Mouse (Mus musculus) hindbrain, embryonic 12.5 days (tissue): ENCODE results near the gene Tchhl1. TPM values are rescaled to one million over a fixed set of nuclear protein-coding genes. Genes with fewer than 3 reads are reported as not detected.

ENCODE experiments used
- ATAC-seq: fragments of 200-750 bp; cut with Nextera tagmentation; 2 replicates; pipeline ENCODE4 v1.8.0; 2017; ENCODE audit warnings: moderate TSS enrichment; ENCODE audit not compliant: low FRiP score
- H3K27ac ChIP-seq: fragments of 300-500 bp; sonication (generic); 2 replicates; pipeline ENCODE4 v1.5.1; 2016; ENCODE audit warnings: mild to moderate bottlenecking
- H3K27me3 ChIP-seq: fragments of 300-500 bp; sonication (generic); 2 replicates; pipeline ENCODE4 v1.6.1; 2016; ENCODE audit warnings: mild to moderate bottlenecking
- H3K36me3 ChIP-seq: fragments of 300-500 bp; sonication (generic); 2 replicates; pipeline ENCODE4 v1.6.1; 2016; ENCODE audit warnings: mild to moderate bottlenecking
- H3K4me1 ChIP-seq: fragments of 300-500 bp; sonication (generic); 2 replicates; pipeline ENCODE4 v1.6.1; 2016
- H3K4me2 ChIP-seq: fragments of 300-500 bp; sonication (generic); replicated peaks from 2 replicates; pipeline ENCODE4 v1.6.1; 2016; ENCODE audit warnings: mild to moderate bottlenecking
- H3K4me3 ChIP-seq: fragments of 300-500 bp; sonication (generic); 2 replicates; pipeline ENCODE4 v1.5.1; 2016; ENCODE audit warnings: mild to moderate bottlenecking
- H3K9ac ChIP-seq: fragments of 300-500 bp; sonication (generic); 2 replicates; pipeline ENCODE4 v1.6.1; 2016; ENCODE audit warnings: mild to moderate bottlenecking, moderate library complexity
- H3K9me3 ChIP-seq: fragments of 300-500 bp; sonication (generic); replicated peaks from 2 replicates; pipeline ENCODE4 v1.6.1; 2016; ENCODE audit warnings: mild to moderate bottlenecking
- WGBS: fragments of 180-500 bp; shearing (Covaris S2); methylation state at CpG from one replicate; pipeline ENCODE4 v1.1.7; 2016; 5-methylcytosine and 5-hydroxymethylcytosine counted together
- microRNA-seq: library from miRNA; unstranded; fragments of <30 nt; microRNA quantifications from one replicate; pipeline ENCODE4, GENCODE M21; 2017
- polyA plus RNA-seq: library from polyadenylated mRNA; unstranded; fragments of >200 nt; fragmentation: Nextera tagmentation; extraction: Ambion mirVana; gene quantifications from 2 replicates; pipeline ENCODE4 v1.2.1, GENCODE M21; 2016

Tchhl1 gene
- polyA plus RNA-seq, 1 experiment from 2014 or later: not detected

DNA sequence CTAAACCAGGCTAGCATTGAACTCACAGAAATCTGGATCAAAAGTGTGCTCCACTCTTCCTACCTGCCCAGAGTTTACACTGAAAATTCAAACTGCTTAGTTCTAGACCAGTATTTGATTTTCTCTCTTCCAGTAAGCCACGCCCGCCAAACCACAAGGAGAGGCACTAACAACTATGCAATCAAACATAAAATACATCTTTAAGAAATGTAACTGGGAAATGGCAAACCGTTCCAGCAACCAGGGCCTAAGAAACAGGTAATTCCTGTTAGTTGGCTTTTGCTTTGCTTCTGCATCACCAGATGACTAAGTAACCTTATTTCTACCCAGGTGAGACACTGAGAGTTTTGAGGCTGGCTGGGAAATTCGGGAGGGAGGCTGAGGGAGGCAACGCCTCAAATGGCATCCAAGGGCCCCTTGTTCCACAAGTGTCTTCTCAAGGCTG, 38.3 kb downstream of the Tchhl1 start:
- H3K4me2 ChIP-seq: no peak overlapping the region

DNA sequence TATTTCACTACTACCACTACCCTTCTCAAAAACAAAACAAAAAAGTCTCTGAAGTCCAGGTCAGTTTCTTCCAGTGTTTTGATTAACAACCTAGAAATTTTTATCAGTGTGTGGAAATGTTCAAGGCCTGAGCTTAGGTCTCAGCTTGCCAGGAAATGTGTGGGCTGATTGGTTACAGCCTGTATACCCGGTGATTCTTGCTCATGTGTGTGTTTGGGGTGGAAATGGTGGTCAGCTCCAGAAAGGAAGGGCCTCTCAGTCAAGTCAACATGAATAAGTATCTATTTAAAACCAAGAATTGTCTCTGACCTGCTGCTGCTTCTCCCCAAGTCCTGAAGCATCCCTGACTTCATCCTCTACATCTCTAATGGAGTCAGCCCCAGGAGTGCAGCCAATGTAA, 40.7 kb downstream of the Tchhl1 start:
- WGBS: 73% methylated on average over 1 of the region's 1 CpGs
- H3K36me3 ChIP-seq: no peaks in the 10 kb centered on the region
- H3K9ac ChIP-seq: no peak overlapping the region
- H3K9me3 ChIP-seq: no peaks in the 10 kb centered on the region
- ATAC-seq: no peak
- H3K4me3 ChIP-seq: no peak overlapping the region
- no peaks in the 10 kb centered on the region for H3K27me3 ChIP-seq
- H3K27ac ChIP-seq: no peak overlapping the region
- H3K4me1 ChIP-seq: no peaks in the 10 kb centered on the region
- H3K4me2 ChIP-seq: no peak overlapping the region

More for the DNA sequence above, 38.3 kb downstream of the Tchhl1 start:
- Histone ChIP-seq H3K4me1 (no peaks in the 10 kb centered on the region), H3K36me3 (no peaks in the 10 kb centered on the region), H3K27me3 (no peaks in the 10 kb centered on the region), H3K27ac (no peak overlapping the region), H3K9me3 (peaks cover 5% of the 10 kb centered on the region; the same call in 1 of the 2 replicates), H3K9ac (no peak overlapping the region), H3K4me3 (no peak overlapping the region)
- WGBS: 73% methylated on average over 5 of the region's 5 CpGs
- ATAC-seq: no peak

GRCm38 (mm10) chr3:93511036-93511435, 42.5 kb downstream of the Tchhl1 start:
- Histone ChIP-seq H3K9me3 (no peaks in the 10 kb centered on the region), H3K4me1 (no peaks in the 10 kb centered on the region), H3K27me3 (no peaks in the 10 kb centered on the region), H3K4me2 (no peak overlapping the region), H3K4me3 (no peak overlapping the region), H3K9ac (no peak overlapping the region), H3K27ac (no peak overlapping the region), H3K36me3 (no peaks in the 10 kb centered on the region)
- WGBS: 83% methylated on average over 1 of the region's 1 CpGs
- ATAC-seq: no peak

GRCm38 (mm10) chr3:93511801-93512200, 43.2 kb downstream of the Tchhl1 start:
- Histone ChIP-seq H3K27ac (no peak overlapping the region), H3K4me1 (no peaks in the 10 kb centered on the region), H3K9me3 (no peaks in the 10 kb centered on the region), H3K36me3 (no peaks in the 10 kb centered on the region), H3K9ac (no peak overlapping the region), H3K4me2 (no peak overlapping the region), H3K4me3 (no peak overlapping the region), H3K27me3 (no peaks in the 10 kb centered on the region)
- WGBS: 93% methylated on average over 1 of the region's 1 CpGs
- ATAC-seq: no peak

- Histone ChIP-seq H3K27ac (no peak overlapping the region), H3K36me3 (no peaks in the 10 kb centered on the region), H3K9me3 (no peaks in the 10 kb centered on the region), H3K4me2 (no peak overlapping the region), H3K9ac (no peak overlapping the region), H3K4me1 (no peaks in the 10 kb centered on the region), H3K4me3 (no peak overlapping the region), H3K27me3 (no peaks in the 10 kb centered on the region)
- whole genome bisulfite sequencing: 84% methylated on average over 7 of the region's 7 CpGs
- no peak for ATAC-seq
Observed at GRCm38 (mm10) chr3:93512386-93513101, 44.0 kb downstream of the Tchhl1 start.

DNA sequence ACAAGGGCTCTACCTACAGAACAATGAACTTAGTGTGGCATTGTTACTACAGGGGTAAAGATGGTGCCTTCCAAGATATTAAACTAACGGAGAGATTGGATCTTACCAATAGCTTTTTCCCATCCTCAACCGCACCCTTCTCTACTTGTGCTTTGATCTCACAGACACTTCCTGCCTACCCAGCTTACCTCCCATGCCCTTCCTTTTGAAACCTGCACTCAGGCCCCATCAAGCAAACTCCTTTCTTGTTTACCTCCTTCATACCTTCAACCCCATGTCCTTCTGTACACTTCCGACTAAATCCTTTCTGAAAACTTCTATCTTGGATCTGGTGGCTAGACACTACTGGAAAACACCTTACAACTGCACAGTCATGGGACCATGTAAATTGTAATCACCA, 46.1 kb downstream of the Tchhl1 start:
- ATAC-seq: no peak
- no peak overlapping the region for H3K9ac ChIP-seq
- WGBS: 90% methylated on average over 3 of the region's 3 CpGs
- no peak overlapping the region for H3K4me3 ChIP-seq
- no peak overlapping the region for H3K27ac ChIP-seq
- H3K9me3 ChIP-seq: no peaks in the 10 kb centered on the region
- H3K4me2 ChIP-seq: no peak overlapping the region
- H3K27me3 ChIP-seq: no peaks in the 10 kb centered on the region
- H3K36me3 ChIP-seq: no peaks in the 10 kb centered on the region
- no peaks in the 10 kb centered on the region for H3K4me1 ChIP-seq

DNA sequence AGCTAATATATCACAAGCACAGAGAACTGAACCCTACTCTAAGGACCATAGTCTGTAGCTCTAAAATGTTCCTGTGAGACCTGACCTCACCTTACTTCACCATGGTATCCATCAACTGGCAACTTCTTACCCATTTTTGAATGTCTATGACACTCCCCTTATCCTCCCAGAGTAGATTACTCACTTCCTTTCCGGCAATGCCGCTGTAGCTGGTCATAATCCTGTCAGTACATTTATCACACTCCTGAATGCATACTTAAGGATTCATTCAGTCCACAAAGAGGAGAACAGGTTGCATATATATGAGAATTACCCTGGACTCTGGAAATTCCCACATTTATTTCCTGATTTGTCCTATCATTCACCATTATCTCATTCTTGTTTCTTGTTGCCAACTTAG, 48.8 kb downstream of the Tchhl1 start:
- Histone ChIP-seq H3K27ac (no peak overlapping the region), H3K4me2 (no peak overlapping the region), H3K9me3 (no peaks in the 10 kb centered on the region), H3K27me3 (no peaks in the 10 kb centered on the region), H3K9ac (no peak overlapping the region), H3K4me3 (no peak overlapping the region), H3K36me3 (no peaks in the 10 kb centered on the region), H3K4me1 (peaks cover 9% of the 10 kb centered on the region)
- WGBS: 98% methylated on average over 2 of the region's 2 CpGs
- ATAC-seq: no peak

GRCm38 (mm10) chr3:93519856-93520329, 51.3 kb downstream of the Tchhl1 start:
- Histone ChIP-seq H3K36me3 (no peaks in the 10 kb centered on the region), H3K27me3 (no peaks in the 10 kb centered on the region), H3K9me3 (no peaks in the 10 kb centered on the region), H3K27ac (no peak overlapping the region), H3K9ac (no peak overlapping the region; the same call in 1 of the 2 replicates), H3K4me1 (peaks cover 9% of the 10 kb centered on the region), H3K4me2 (peak overlapping the region; percentile 69), H3K4me3 (peak overlapping the region; percentile 47)
- 57% methylated on average over 5 of the region's 5 CpGs for WGBS
- peak; percentile 55 for ATAC-seq

GRCm38 (mm10) chr3:93520330-93521193, 52.0 kb downstream of the Tchhl1 start, which contains the start of gene S100a11:
S100a11 (plus strand) TSS chr3:93520488.
- peak within 1 kb of the TSS; percentile 68; the same call in 1 of the 2 replicates for H3K27ac ChIP-seq

More at GRCm38 (mm10) chr3:93520330-93521193, 52.0 kb downstream of the Tchhl1 start, which contains the start of gene S100a11:
- peak; percentile 87 for ATAC-seq
- Histone ChIP-seq H3K4me3 (peak within 1 kb of the TSS; percentile 47), H3K4me2 (peak within 1 kb of the TSS; percentile 69), H3K4me1 (peaks cover 9% of the 10 kb centered on the region), H3K36me3 (no peaks in the 10 kb centered on the region), H3K9ac (peak within 1 kb of the TSS; percentile 54), H3K27me3 (no peaks in the 10 kb centered on the region), H3K9me3 (no peaks in the 10 kb centered on the region)
- 1% methylated on average over 36 of the region's 38 CpGs for WGBS

Small RNAs within 50 kb of the gene (microRNA-seq; reads per million reads assigned to microRNA genes)
- not detected for gene Gm22752

Other genes starting within 250 kb of the Tchhl1 start
- gene Flg, start 195.2 kb upstream of the Tchhl1 start, polyA plus RNA-seq: 0.22 TPM in 1 of 2 replicates, not detected in the other
- not detected in 2 replicates for gene Hrnr, start 149.0 kb upstream of the Tchhl1 start, polyA plus RNA-seq
- not detected in 2 replicates for gene Rptn, start 75.1 kb upstream of the Tchhl1 start, polyA plus RNA-seq
- 1.7 and 1.8 TPM in 2 replicates for gene Tchh, start 26.4 kb upstream of the Tchhl1 start, polyA plus RNA-seq
- gene S100a11, start 51.7 kb downstream of the Tchhl1 start, polyA plus RNA-seq: 606 and 628 TPM in 2 replicates
- gene S100a10, start 86.3 kb downstream of the Tchhl1 start, polyA plus RNA-seq: 233 and 244 TPM in 2 replicates
- not detected in 2 replicates for gene Tdpoz2, start 183.9 kb downstream of the Tchhl1 start, polyA plus RNA-seq
- not detected in 2 replicates for gene Tdpoz1, start 207.6 kb downstream of the Tchhl1 start, polyA plus RNA-seq
- not detected in 2 replicates for gene Gm37596, start 224.3 kb downstream of the Tchhl1 start, polyA plus RNA-seq